Mouse (Mus musculus) myocyte (in vitro differentiated cells): Measurements from ENCODE around the gene Ank2. TPM values are rescaled to one million over a fixed set of nuclear protein-coding genes. Genes with fewer than 3 reads are reported as not detected.

Experiments
- H3K27me3 ChIP-seq: one replicate; pipeline ENCODE4 v1.6.1; 2011; ENCODE audit not compliant: control insufficient read depth, insufficient read depth, insufficient read length
- H3K36me3 ChIP-seq: one replicate; pipeline ENCODE4 v1.6.1; 2011; ENCODE audit not compliant: control insufficient read depth, insufficient read depth
- H3K4me2 ChIP-seq: one replicate; pipeline ENCODE4 v1.6.1; 2011; ENCODE audit warnings: low read depth, control low read depth
- H3K4me3 ChIP-seq: one replicate; pipeline ENCODE4 v1.5.1; 2011; ENCODE audit warnings: mild to moderate bottlenecking, control low read depth, moderate library complexity
- H3K79me2 ChIP-seq: one replicate; pipeline ENCODE4 v1.6.1; 2011; ENCODE audit not compliant: control insufficient read depth, insufficient read depth
- H3ac ChIP-seq: one replicate; pipeline ENCODE4 v1.6.1; 2011; ENCODE audit not compliant: control insufficient read depth, insufficient read length
- CEBPB ChIP-seq: IDR thresholded peaks from 2 replicates; pipeline ENCODE4 v1.6.1; 2011; ENCODE audit warnings: mild to moderate bottlenecking, moderate library complexity; ENCODE audit not compliant: poor library complexity, insufficient read depth, severe bottlenecking
- E2F4 ChIP-seq: IDR thresholded peaks from one replicate; pipeline ENCODE4 v1.6.1; 2011; ENCODE audit warnings: mild to moderate bottlenecking, control low read depth, moderate library complexity; ENCODE audit not compliant: insufficient read depth
- MAX ChIP-seq: IDR thresholded peaks from one replicate; pipeline ENCODE4 v1.6.1; 2011; ENCODE audit warnings: low read depth, mild to moderate bottlenecking, control low read depth
- MYOD1 ChIP-seq, 3 experiments: IDR thresholded peaks; one replicate each; pipeline ENCODE4 v1.6.1; 2011; ENCODE audit warnings: control low read depth in 2 of 3, low read depth in 2 of 3, mild to moderate bottlenecking in 2 of 3, moderate library complexity in 1 of 3; ENCODE audit not compliant: insufficient read length in 2 of 3, control insufficient read depth in 1 of 3
- MYOG ChIP-seq, 3 experiments: IDR thresholded peaks; one replicate each; pipeline ENCODE4 v1.6.1; 2011; ENCODE audit warnings: control low read depth in 2 of 3, low read depth in 2 of 3, mild to moderate bottlenecking in 2 of 3; ENCODE audit not compliant: insufficient read length in 2 of 3, control insufficient read depth in 1 of 3, insufficient read depth in 1 of 3
- POLR2A ChIP-seq: IDR thresholded peaks from one replicate; pipeline ENCODE4 v1.6.1; 2011; ENCODE audit warnings: low read depth, mild to moderate bottlenecking, control low read depth, moderate library complexity; ENCODE audit not compliant: insufficient read length
- POLR2AphosphoS2 ChIP-seq: IDR thresholded peaks from one replicate; pipeline ENCODE4 v1.6.1; 2011; ENCODE audit warnings: low read depth, control low read depth; ENCODE audit not compliant: insufficient read length
- REST ChIP-seq: IDR thresholded peaks from one replicate; pipeline ENCODE4 v1.6.1; 2011; ENCODE audit warnings: mild to moderate bottlenecking, control low read depth, moderate library complexity; ENCODE audit not compliant: insufficient read depth, insufficient read length
- SRF ChIP-seq: IDR thresholded peaks from one replicate; pipeline ENCODE4 v1.6.1; 2011; ENCODE audit warnings: low read depth; ENCODE audit not compliant: control insufficient read depth, insufficient read length
- TCF12 ChIP-seq: IDR thresholded peaks from one replicate; pipeline ENCODE4 v1.6.1; 2011; ENCODE audit warnings: mild to moderate bottlenecking, control low read depth; ENCODE audit not compliant: poor library complexity, insufficient read depth, severe bottlenecking
- TCF3 ChIP-seq: IDR thresholded peaks from one replicate; pipeline ENCODE4 v1.6.1; 2011; ENCODE audit warnings: low read depth, control low read depth; ENCODE audit not compliant: insufficient read length
- USF1 ChIP-seq: IDR thresholded peaks from one replicate; pipeline ENCODE4 v1.6.1; 2011; ENCODE audit warnings: low read depth, mild to moderate bottlenecking, control low read depth, moderate library complexity
- polyA plus RNA-seq: library from polyadenylated mRNA; unstranded; fragments of >200 nt; fragmentation: generic; extraction: Trizol; gene quantifications from one replicate; pipeline ENCODE4 v1.2.1, GENCODE M21; 2012; ENCODE audit warnings: missing spikeins

Ank2 gene
- polyA plus RNA-seq, 1 experiment: 20.2 TPM

- Histone ChIP-seq H3K36me3 (no peaks in the 10 kb centered on the region), H3K79me2 (no peaks in the 10 kb centered on the region), H3ac (no peak overlapping the region), H3K27me3 (no peaks in the 10 kb centered on the region), H3K4me2 (no peak overlapping the region), H3K4me3 (no peak overlapping the region)
- no peak for TF ChIP-seq SRF
- no peak for TF ChIP-seq MYOD1 (IDR thresholded peaks at IDR 0.05; ENCODE audit: control insufficient read depth in 1 of 3, insufficient read length in 2 of 3, low read depth in 2 of 3)
- TF ChIP-seq E2F4: no peak
- no peak for TF ChIP-seq POLR2A
- no peak for TF ChIP-seq TCF12
- no peak for TF ChIP-seq MAX
- TF ChIP-seq CEBPB: no peak
- TF ChIP-seq MYOG (IDR thresholded peaks at IDR 0.05; ENCODE audit: control insufficient read depth in 1 of 3, insufficient read depth in 1 of 3, insufficient read length in 2 of 3, low read depth in 2 of 3): no peak
- TF ChIP-seq POLR2AphosphoS2: no peak
- TF ChIP-seq USF1: no peak
- TF ChIP-seq TCF3: no peak
- no peak for TF ChIP-seq REST
Observed at GRCm38 (mm10) chr3:127383231-127383630, 115.9 kb downstream of the Ank2 start.

- H3K27me3 ChIP-seq: no peaks in the 10 kb centered on the region
- H3K36me3 ChIP-seq: no peaks in the 10 kb centered on the region
- TF ChIP-seq MYOD1 (IDR thresholded peaks at IDR 0.05; ENCODE audit: control insufficient read depth in 1 of 3, insufficient read length in 2 of 3, low read depth in 2 of 3) (no peak), REST (no peak), POLR2A (no peak), POLR2AphosphoS2 (no peak), E2F4 (no peak), TCF12 (no peak), MYOG (IDR thresholded peaks at IDR 0.05; ENCODE audit: control insufficient read depth in 1 of 3, insufficient read depth in 1 of 3, insufficient read length in 2 of 3, low read depth in 2 of 3) (no peak), SRF (no peak), MAX (no peak), USF1 (no peak), CEBPB (no peak), TCF3 (no peak)
- H3ac ChIP-seq: no peak overlapping the region
- H3K4me3 ChIP-seq: no peak overlapping the region
- no peak overlapping the region for H3K4me2 ChIP-seq
- H3K79me2 ChIP-seq: no peaks in the 10 kb centered on the region
Observed at GRCm38 (mm10) chr3:127376901-127377460, 122.2 kb downstream of the Ank2 start.

GRCm38 (mm10) chr3:127375956-127376660 lies 123.0 kb downstream of the Ank2 start:
- H3K27me3 ChIP-seq: no peaks in the 10 kb centered on the region
- H3ac ChIP-seq: no peak overlapping the region
- no peaks in the 10 kb centered on the region for H3K79me2 ChIP-seq
- TF ChIP-seq TCF12: no peak
- no peak for TF ChIP-seq POLR2AphosphoS2
- TF ChIP-seq MYOG (IDR thresholded peaks at IDR 0.05; ENCODE audit: control insufficient read depth in 1 of 3, insufficient read depth in 1 of 3, insufficient read length in 2 of 3, low read depth in 2 of 3): no peak
- no peak for TF ChIP-seq MAX
- no peak for TF ChIP-seq REST
- TF ChIP-seq USF1: no peak
- no peak for TF ChIP-seq CEBPB
- no peak for TF ChIP-seq TCF3
- TF ChIP-seq MYOD1 (IDR thresholded peaks at IDR 0.05; ENCODE audit: control insufficient read depth in 1 of 3, insufficient read length in 2 of 3, low read depth in 2 of 3): no peak
- no peak for TF ChIP-seq SRF
- TF ChIP-seq POLR2A: no peak
- TF ChIP-seq E2F4: no peak
- no peak overlapping the region for H3K4me3 ChIP-seq
- H3K4me2 ChIP-seq: no peak overlapping the region
- no peaks in the 10 kb centered on the region for H3K36me3 ChIP-seq

- no peak overlapping the region for H3K4me3 ChIP-seq
- H3K4me2 ChIP-seq: no peak overlapping the region
Observed at GRCm38 (mm10) chr3:127374190-127374710, 124.9 kb downstream of the Ank2 start.

More at GRCm38 (mm10) chr3:127374190-127374710, 124.9 kb downstream of the Ank2 start:
- H3ac ChIP-seq: no peak overlapping the region
- no peaks in the 10 kb centered on the region for H3K36me3 ChIP-seq
- TF ChIP-seq CEBPB (no peak), MYOD1 (IDR thresholded peaks at IDR 0.05; ENCODE audit: control insufficient read depth in 1 of 3, insufficient read length in 2 of 3, low read depth in 2 of 3) (no peak), E2F4 (no peak), USF1 (no peak), MAX (no peak), MYOG (IDR thresholded peaks at IDR 0.05; ENCODE audit: control insufficient read depth in 1 of 3, insufficient read depth in 1 of 3, insufficient read length in 2 of 3, low read depth in 2 of 3) (no peak), TCF12 (no peak), POLR2A (no peak), TCF3 (no peak), REST (no peak), SRF (no peak), POLR2AphosphoS2 (no peak)
- H3K27me3 ChIP-seq: no peaks in the 10 kb centered on the region
- no peaks in the 10 kb centered on the region for H3K79me2 ChIP-seq
